Mouse (Mus musculus): ENCODE results near the gene Mpp2. TPM values are rescaled to one million over a fixed set of nuclear protein-coding genes. Genes with fewer than 3 reads are reported as not detected.
A peak's percentile ranks its signal among the peaks of the same experiment; 100 is the strongest.

Mpp2 gene
- polyA plus RNA-seq, 1 experiment, result 7.0 TPM

DNA sequence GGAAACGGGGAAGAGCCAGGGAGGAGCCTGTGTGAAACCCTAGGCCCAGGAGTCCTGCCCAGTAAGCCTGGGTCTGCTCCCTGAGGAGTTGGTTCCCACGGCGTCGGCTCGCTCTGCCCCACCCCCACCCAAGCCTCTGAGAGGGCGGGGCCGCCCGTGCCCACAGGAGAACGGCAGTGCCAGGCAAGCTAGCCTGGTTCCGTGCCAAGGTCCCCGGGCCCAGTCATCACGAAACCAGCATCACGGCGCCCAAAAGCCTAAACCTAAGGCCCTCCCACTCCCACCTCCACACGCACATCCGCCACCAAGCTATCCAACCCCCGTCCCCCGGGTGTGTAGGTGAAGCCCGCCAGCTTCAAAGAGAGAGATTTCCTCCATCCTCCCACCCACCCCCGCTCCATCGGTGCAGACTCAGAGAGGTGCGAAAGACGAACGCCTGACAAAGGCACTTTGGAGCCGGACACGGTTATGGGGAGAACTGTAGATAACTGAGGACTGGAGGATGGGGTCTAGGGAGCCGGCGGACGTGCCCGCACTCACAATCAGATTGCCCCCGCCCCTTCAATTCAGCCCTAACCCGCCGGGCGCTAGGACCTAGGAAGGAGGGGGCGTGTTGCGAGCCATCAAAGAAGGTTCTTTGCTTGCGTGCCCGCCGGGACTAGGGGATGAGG is 1.1 kb downstream of the Mpp2 start:
- Histone ChIP-seq H3K27ac (replicated peaks; ENCODE audit: low read depth, low read length) (peak overlapping the region; percentile 18; the same call in 1 of the 2 replicates), H3K4me3 (ENCODE audit: insufficient read depth, low read depth, low read length) (peak overlapping the region; percentile 77), H3K4me1 (ENCODE audit: control insufficient read depth, insufficient read depth, insufficient read length, low read length) (no peaks in the 10 kb centered on the region)

DNA sequence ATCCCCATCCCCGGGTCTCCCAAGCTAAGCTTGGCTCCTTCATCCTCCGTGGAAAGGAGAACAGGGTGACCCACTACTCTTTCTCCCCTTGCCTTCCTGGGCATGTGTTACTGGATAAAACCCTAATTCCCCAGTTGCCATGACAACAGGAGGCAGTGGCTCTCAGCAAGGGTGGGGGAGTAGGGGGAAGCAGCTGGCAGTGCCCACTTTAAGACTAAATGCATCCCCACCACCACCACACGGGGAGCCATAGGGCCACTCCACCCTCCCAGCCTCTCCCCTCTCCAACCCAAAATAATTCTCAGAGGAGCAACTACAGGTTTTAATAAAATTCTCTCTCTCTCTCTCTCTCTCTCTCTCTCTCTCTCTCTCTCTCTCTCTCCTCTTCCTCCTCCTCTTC is 2.0 kb downstream of the Mpp2 start:
- H3K4me3 ChIP-seq (ENCODE audit: insufficient read depth, low read depth, low read length), result 0 out of 2 replicates have a peak overlapping the region, but pooled peaks have one; percentile 77
- H3K4me1 ChIP-seq (ENCODE audit: control insufficient read depth, insufficient read depth, insufficient read length, low read length), result no peaks in the 10 kb centered on the region
- H3K27ac ChIP-seq (replicated peaks; ENCODE audit: low read depth, low read length), result no peak overlapping the region

DNA sequence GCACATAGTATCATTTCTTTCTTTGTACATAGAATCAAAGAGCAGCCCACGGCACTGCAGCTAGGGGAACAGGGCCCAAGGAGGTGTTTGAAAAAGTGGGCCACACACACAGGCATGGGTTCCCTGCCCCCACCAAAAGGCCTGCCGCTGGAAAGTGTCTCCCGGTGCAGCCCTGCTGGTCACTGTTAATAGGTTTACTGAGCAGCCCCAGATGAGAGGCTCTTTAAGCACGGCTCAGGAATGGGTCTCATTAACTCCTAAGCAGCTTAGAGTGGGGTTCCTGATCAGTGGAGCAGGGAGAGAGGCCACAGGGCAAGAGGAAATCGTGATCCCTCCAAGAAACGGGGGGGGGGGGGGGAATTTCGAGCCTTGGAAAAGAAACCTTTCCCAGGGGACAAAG is 4.2 kb downstream of the Mpp2 start:
- H3K27ac ChIP-seq (replicated peaks; ENCODE audit: low read depth, low read length), result no peak overlapping the region
- H3K4me3 ChIP-seq (ENCODE audit: insufficient read depth, low read depth, low read length), result no peak overlapping the region
- no peaks in the 10 kb centered on the region for H3K4me1 ChIP-seq (ENCODE audit: control insufficient read depth, insufficient read depth, insufficient read length, low read length)

DNA sequence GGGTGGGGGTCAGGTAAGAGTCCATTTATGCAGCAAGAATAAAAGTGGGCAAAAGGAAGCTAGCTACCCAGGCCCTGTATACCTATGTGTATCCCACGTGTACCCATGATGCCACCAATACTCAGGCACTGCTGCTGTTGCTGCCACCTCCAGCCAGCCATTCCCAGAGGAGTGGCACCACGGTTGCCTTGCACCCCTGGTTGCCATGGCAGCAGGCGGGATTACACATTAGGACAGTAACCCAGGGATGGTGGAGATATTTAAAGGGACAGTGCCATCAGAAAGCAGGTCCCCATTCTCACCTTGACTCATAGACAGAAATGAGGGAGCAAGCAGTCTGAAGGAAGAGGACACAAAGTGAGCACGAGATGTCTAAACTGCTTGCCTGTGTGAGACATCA is 5.1 kb downstream of the Mpp2 start:
- Histone ChIP-seq H3K4me1 (ENCODE audit: control insufficient read depth, insufficient read depth, insufficient read length, low read length) (no peaks in the 10 kb centered on the region), H3K27ac (replicated peaks; ENCODE audit: low read depth, low read length) (no peak overlapping the region), H3K4me3 (ENCODE audit: insufficient read depth, low read depth, low read length) (no peak overlapping the region)

DNA sequence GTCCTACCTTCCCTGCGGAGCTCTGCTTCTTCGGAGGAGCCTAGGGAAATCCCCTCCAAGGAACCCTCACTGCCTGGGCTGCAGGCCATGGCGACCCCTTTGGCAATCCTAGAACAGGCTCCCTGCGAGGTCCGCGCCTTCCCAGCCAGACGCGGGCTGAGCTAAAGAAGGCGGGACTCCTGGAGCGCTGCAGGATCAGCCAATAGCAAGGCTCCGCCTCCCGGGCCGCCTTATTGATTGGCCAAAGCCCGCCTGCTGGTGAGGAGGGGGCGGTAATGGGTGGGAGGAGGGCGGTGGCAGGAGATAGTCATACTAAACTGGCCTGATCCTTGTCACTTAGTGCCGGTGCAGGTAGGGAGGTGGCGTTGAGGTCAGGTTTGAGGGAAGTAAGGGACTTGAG is 6.0 kb downstream of the Mpp2 start:
- no peak overlapping the region for H3K27ac ChIP-seq (replicated peaks; ENCODE audit: low read depth, low read length)
- no peak overlapping the region for H3K4me3 ChIP-seq (ENCODE audit: insufficient read depth, low read depth, low read length)
- no peaks in the 10 kb centered on the region for H3K4me1 ChIP-seq (ENCODE audit: control insufficient read depth, insufficient read depth, insufficient read length, low read length)

DNA sequence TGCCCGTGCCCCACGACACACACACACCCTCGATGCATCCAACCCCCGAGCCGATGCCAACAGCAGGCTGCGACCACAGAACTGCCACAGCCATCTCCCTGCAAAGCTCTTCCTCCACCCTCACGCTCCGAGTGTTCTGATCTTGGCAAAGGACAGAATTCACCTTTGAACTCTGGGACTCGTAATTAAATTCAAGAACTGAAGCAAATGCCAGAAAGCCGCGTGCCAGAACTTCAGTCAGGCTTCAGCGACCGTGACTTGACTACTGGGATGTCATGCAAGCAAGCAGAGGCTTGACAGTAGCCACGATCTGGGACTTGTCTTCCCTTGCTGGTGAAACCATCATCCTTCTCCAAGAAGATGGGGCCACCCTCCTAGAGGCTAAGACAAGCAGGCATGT is 14.6 kb downstream of the Mpp2 start:
- H3K4me1 ChIP-seq (ENCODE audit: control insufficient read depth, insufficient read depth, insufficient read length, low read length), result no peaks in the 10 kb centered on the region
- H3K27ac ChIP-seq (replicated peaks; ENCODE audit: low read depth, low read length), result no peak overlapping the region
- no peak overlapping the region for H3K4me3 ChIP-seq (ENCODE audit: insufficient read depth, low read depth, low read length)

DNA sequence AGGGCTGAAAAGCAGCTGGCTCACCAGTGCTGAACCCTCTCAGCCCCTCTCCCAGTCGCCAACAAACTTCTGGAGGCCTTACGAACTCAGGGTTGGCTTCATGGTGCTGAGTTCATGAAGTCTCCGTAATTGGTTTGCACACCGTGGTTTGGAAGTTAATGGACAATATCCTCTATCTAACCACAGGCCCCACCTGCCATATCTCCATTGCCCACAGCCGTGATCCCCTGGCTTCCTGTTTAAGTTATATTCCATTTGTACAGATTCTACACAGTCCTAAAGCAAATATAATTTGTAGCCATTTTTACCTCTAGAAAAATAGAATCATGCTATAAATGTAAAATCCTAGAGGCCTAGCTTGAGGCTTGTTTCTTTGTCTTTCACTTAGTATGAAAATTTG is 15.6 kb downstream of the Mpp2 start:
- no peak overlapping the region for H3K4me3 ChIP-seq (ENCODE audit: insufficient read depth, low read depth, low read length)
- H3K4me1 ChIP-seq (ENCODE audit: control insufficient read depth, insufficient read depth, insufficient read length, low read length), result no peaks in the 10 kb centered on the region

DNA sequence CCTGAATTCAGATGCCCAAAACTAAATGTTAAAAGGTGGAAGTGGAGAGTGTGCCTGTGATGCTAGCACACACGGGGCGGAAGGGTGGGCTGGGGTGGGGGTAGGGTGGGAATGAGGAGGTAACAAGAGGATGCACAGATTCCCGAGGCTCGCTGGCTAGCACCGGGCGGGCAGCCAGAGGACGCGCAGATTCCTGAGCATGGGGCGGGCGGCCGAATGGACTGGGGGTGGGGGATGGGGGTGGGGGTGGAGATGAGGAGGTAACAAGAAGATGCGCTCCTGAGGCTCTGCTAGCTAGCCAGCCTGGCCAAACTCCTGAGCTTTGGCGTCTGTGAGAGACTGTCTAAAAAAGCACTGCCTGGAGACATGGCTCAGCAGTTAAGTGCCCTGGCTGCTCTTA is 17.9 kb downstream of the Mpp2 start:
- no peak overlapping the region for H3K27ac ChIP-seq (replicated peaks; ENCODE audit: low read depth, low read length)
- no peaks in the 10 kb centered on the region for H3K4me1 ChIP-seq (ENCODE audit: control insufficient read depth, insufficient read depth, insufficient read length, low read length)
- H3K4me3 ChIP-seq (ENCODE audit: insufficient read depth, low read depth, low read length), result no peak overlapping the region

More for the DNA sequence above, 15.6 kb downstream of the Mpp2 start:
- H3K27ac ChIP-seq (replicated peaks; ENCODE audit: low read depth, low read length), result no peak overlapping the region

DNA sequence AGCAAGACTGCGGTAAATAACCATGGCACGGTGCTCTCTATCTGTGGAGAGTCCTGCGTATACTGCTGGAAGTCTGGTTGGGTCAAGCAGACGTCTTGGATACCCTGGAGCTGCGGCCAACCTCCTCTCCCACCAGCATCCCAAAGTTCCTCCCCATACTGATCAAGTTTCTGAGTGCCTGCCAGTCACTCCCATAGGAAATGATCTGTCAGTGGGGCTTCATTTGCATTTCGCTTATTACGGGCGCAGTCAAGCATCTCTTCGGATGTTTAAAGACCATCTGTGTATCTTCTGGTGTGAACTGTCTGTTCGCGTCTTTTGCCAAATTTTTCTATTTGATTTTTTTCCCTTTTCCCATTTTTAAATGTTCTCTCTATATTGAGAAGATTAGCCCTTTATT is 18.7 kb downstream of the Mpp2 start:
- Histone ChIP-seq H3K4me3 (ENCODE audit: insufficient read depth, low read depth, low read length) (no peak overlapping the region), H3K4me1 (ENCODE audit: control insufficient read depth, insufficient read depth, insufficient read length, low read length) (no peaks in the 10 kb centered on the region), H3K27ac (replicated peaks; ENCODE audit: low read depth, low read length) (no peak overlapping the region)

DNA sequence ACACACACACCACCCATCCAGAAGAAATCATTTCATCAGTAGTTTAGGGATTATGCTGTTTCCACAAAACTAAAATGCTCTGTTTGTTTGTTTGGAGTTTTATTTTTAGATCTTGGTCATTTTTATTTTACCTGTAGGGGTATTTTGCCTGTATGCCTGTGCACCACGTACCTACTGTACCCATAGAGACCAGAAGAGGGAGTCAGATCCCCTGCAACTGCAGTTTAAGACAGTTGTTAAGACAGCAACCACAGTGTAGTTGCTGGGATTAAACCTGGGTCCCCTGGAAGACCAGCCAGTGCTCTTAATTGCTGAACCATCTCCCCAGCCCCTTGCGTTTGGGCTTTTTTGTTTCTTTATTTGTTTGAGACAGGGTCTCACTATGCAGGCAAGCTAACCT is 19.3 kb downstream of the Mpp2 start:
- Histone ChIP-seq H3K4me1 (ENCODE audit: control insufficient read depth, insufficient read depth, insufficient read length, low read length) (no peaks in the 10 kb centered on the region), H3K4me3 (ENCODE audit: insufficient read depth, low read depth, low read length) (no peak overlapping the region), H3K27ac (replicated peaks; ENCODE audit: low read depth, low read length) (no peak overlapping the region)

DNA sequence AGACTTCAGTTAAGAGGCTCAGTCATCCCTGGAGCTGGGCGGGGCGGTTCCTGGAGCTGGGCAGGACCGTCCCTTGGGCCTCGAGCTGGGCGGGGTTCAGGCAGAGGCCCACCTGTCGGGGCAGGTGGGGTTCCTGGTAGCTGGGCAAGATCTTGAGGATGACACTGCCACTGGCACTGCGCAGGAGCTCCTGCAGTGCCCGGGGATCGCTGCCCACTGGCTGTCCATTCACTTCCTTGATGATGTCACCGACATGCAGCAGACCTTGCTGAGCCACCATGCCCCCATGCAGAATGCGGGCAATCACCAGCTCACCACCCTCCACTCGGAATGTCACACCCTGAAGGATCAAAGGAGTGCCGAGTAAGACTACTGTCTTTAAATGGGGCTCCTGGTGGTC is 25.2 kb downstream of the Mpp2 start:
- Histone ChIP-seq H3K27ac (replicated peaks; ENCODE audit: low read depth, low read length) (no peak overlapping the region), H3K4me1 (ENCODE audit: control insufficient read depth, insufficient read depth, insufficient read length, low read length) (no peaks in the 10 kb centered on the region), H3K4me3 (ENCODE audit: insufficient read depth, low read depth, low read length) (no peak overlapping the region)

DNA sequence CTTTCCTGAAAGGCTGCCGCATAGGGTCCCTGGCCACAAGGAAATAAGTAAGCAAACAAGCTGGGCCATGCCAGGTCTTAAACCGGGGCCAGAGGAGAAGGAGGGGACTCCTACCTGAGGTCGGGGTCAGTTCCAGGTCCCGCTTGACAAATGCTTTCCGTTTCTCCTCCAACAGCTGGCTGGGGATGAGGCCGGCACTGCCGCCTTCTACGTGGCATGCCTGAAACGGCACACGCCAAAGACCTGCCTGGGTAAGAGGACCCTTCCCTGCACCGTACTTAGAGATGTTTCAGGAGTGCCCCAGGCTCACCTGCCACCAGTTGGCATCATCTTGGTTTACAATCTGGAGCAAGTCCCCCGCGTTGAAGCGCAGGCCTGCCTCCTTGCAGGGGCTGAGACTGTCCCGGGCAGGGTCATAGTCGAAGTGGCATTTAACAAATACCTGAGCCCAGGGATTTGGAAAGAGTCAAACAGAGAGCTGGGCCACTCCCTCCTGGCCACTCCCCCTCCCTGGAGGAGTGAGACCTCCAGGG is 26.3 kb downstream of the Mpp2 start:
- no peaks in the 10 kb centered on the region for H3K4me1 ChIP-seq (ENCODE audit: control insufficient read depth, insufficient read depth, insufficient read length, low read length)
- no peak overlapping the region for H3K27ac ChIP-seq (replicated peaks; ENCODE audit: low read depth, low read length)
- H3K4me3 ChIP-seq (ENCODE audit: insufficient read depth, low read depth, low read length), result no peak overlapping the region

DNA sequence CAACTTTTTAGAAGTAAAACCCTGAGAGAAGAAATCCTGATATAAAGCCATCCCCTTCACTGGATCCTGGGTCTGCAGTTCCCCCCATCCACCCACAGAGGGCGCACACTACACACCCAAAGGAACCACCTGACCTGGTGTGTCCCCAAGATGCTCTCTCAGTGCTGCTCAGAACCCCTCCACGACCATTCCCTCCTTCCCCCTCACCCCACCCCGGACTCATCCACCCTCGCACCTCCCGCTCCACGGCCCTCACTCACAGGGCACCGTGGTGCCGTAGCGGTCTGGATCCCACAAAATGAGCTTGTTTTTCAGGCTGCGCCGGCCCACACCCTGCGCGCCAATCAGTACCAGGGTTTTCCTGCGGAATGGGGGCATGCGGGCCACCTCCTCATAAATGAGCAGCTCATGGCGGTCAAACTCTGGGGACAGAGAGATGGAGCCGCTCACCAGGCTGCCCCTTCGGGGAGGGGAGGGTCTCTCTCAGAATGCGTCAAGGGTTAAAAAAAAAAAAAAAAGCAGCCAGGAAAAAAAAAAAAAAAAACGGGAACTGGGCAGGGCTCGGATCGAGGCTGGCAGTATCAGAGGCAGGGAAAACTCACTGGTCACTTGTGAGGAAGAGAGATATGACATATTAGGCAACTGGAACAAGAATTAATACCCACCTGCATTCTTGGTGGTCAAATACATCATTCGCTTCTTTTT is 26.9 kb downstream of the Mpp2 start:
- H3K4me3 ChIP-seq (ENCODE audit: insufficient read depth, low read depth, low read length), result no peak overlapping the region
- no peaks in the 10 kb centered on the region for H3K4me1 ChIP-seq (ENCODE audit: control insufficient read depth, insufficient read depth, insufficient read length, low read length)
- no peak overlapping the region for H3K27ac ChIP-seq (replicated peaks; ENCODE audit: low read depth, low read length)

DNA sequence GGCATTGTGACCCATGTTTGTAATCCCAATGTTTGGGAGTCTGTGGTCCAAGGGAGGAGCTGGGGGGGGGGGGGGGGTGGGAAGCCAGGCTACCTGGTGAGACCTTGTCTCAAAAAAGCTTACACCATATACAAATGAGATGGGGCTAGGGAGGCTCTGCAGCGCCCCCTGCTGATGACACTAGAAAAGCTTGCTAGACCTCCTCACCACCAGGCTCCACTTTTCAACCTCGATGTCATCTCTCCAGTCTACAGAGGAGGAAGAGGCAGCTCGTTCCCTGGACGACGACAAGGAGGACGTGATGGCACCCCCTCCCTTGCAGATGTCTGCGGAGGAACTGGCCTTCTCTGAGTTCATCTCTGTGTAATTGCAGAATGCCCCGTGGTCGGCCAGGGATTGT is 34.5 kb downstream of the Mpp2 start:
- Histone ChIP-seq H3K4me1 (ENCODE audit: control insufficient read depth, insufficient read depth, insufficient read length, low read length) (peaks cover 33% of the 10 kb centered on the region), H3K27ac (replicated peaks; ENCODE audit: low read depth, low read length) (peak overlapping the region; percentile 100), H3K4me3 (ENCODE audit: insufficient read depth, low read depth, low read length) (no peak overlapping the region)

DNA sequence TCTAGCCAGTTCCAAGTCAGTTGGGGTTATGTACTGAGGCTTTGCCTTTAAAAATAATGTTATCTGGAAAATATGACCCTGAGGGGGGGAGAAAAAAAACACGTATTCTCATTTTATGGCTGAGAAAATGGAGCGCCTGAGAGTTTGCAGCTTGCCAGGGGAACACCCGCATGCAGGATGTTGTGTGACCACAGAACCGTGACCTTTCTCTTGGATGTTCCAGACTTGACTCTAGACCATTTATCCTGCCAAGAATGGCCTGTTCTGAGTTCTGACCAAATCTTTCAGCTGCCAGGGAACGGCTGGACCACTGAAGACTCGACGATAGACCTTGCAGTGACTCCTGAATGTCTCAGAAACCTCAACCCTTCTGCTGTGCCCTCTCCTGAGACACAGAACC is 35.1 kb downstream of the Mpp2 start:
- peaks cover 33% of the 10 kb centered on the region for H3K4me1 ChIP-seq (ENCODE audit: control insufficient read depth, insufficient read depth, insufficient read length, low read length)
- H3K27ac ChIP-seq (replicated peaks; ENCODE audit: low read depth, low read length), result peak overlapping the region; percentile 100
- H3K4me3 ChIP-seq (ENCODE audit: insufficient read depth, low read depth, low read length), result no peak overlapping the region

DNA sequence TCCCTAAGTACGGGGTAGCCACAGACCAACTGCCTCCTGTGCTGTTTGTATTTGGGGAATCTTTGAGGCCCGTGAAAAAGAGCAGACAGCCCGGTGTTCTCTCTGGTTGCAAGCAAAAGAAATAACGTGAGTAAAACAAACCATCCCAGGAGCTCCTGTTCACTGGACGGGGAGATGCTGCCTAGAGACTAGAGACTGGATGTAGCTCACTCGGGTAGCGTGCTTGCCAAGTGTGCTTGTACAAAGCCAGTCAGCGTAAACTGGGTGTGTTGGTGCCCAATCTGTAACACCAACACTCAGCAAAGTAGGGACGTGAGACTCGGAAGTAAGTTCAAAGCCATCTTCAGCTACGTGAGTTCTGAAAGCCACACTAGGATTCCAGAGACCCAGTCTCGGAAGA is 35.6 kb downstream of the Mpp2 start:
- peak overlapping the region; percentile 20 for H3K4me3 ChIP-seq (ENCODE audit: insufficient read depth, low read depth, low read length)
- H3K27ac ChIP-seq (replicated peaks; ENCODE audit: low read depth, low read length), result peak overlapping the region; percentile 100

More for the DNA sequence above, 35.6 kb downstream of the Mpp2 start:
- H3K4me1 ChIP-seq (ENCODE audit: control insufficient read depth, insufficient read depth, insufficient read length, low read length), result peaks cover 33% of the 10 kb centered on the region
